Mouse (Mus musculus): ENCODE data around the gene Bcl7c.

- TF ChIP-seq CTCF (IDR thresholded peaks at IDR 0.05; ENCODE audit: low read depth): no peak
- no peak for TF ChIP-seq EP300 (optimal IDR thresholded peaks at IDR 0.05)
Observed at GRCm38 (mm10) chr7:127707045-127707956, 1.4 kb downstream of the Bcl7c start.
